Mouse (Mus musculus) stomach, embryonic 15.5 days (tissue): ENCODE data around the gene Skap2. TPM values are rescaled to one million over a fixed set of nuclear protein-coding genes. Genes with fewer than 3 reads are reported as not detected.

Experiments used
- ATAC-seq: fragments of 200-750 bp; cut with Nextera tagmentation; 2 replicates; pipeline ENCODE4 v1.8.0; 2017; ENCODE audit warnings: low read depth, moderate number of reproducible peaks, moderate TSS enrichment; ENCODE audit not compliant: insufficient read depth, low FRiP score
- H3K27ac ChIP-seq: fragments of 300-500 bp; sonication (generic); 2 replicates; pipeline ENCODE4 v1.5.1; 2015; ENCODE audit warnings: mild to moderate bottlenecking, inconsistent platforms
- H3K27me3 ChIP-seq: fragments of 300-500 bp; sonication (generic); replicated peaks from 2 replicates; pipeline ENCODE4 v1.6.1; 2015; ENCODE audit warnings: inconsistent platforms
- H3K36me3 ChIP-seq: fragments of 300-500 bp; sonication (generic); 2 replicates; pipeline ENCODE4 v1.6.1; 2015; ENCODE audit warnings: inconsistent platforms
- H3K4me1 ChIP-seq: fragments of 300-500 bp; sonication (generic); 2 replicates; pipeline ENCODE4 v1.6.1; 2015; ENCODE audit warnings: inconsistent platforms
- H3K4me2 ChIP-seq: fragments of 300-500 bp; sonication (generic); 2 replicates; pipeline ENCODE4 v1.6.1; 2015; ENCODE audit warnings: mild to moderate bottlenecking, inconsistent platforms
- H3K4me3 ChIP-seq: fragments of 300-500 bp; sonication (generic); replicated peaks from 2 replicates; pipeline ENCODE4 v1.5.1; 2015; ENCODE audit warnings: inconsistent platforms
- H3K9ac ChIP-seq: fragments of 300-500 bp; sonication (generic); 2 replicates; pipeline ENCODE4 v1.6.1; 2015; ENCODE audit warnings: inconsistent platforms
- H3K9me3 ChIP-seq: fragments of 300-500 bp; sonication (generic); 2 replicates; pipeline ENCODE4 v1.6.1; 2016; ENCODE audit warnings: inconsistent platforms
- WGBS: fragments of 180-500 bp; shearing (Covaris S2); methylation state at CpG from one replicate; pipeline ENCODE4 v1.1.7; 2015; 5-methylcytosine and 5-hydroxymethylcytosine counted together
- polyA plus RNA-seq: library from polyadenylated mRNA; unstranded; fragments of >200 nt; fragmentation: Nextera tagmentation; extraction: Ambion mirVana; gene quantifications from 2 replicates; pipeline ENCODE4 v1.2.1, GENCODE M21; 2015

The Skap2 gene
- polyA plus RNA-seq, 1 experiment from 2014 or later: 42.1 TPM

- Histone ChIP-seq H3K36me3 (no peaks in the 10 kb centered on the region), H3K9me3 (no peaks in the 10 kb centered on the region), H3K27ac (no peak overlapping the region), H3K4me1 (no peaks in the 10 kb centered on the region), H3K4me3 (no peak overlapping the region), H3K4me2 (no peak overlapping the region), H3K9ac (no peak overlapping the region), H3K27me3 (no peaks in the 10 kb centered on the region)
- no peak for ATAC-seq
- 53% methylated on average over 4 of the region's 4 CpGs for WGBS
These were observed 190.3 kb downstream of the Skap2 start for GRCm38 (mm10) chr6:51822049-51822448.

GRCm38 (mm10) chr6:51820853-51821252 lies 191.5 kb downstream of the Skap2 start:
- no peak overlapping the region for H3K4me2 ChIP-seq
- H3K27ac ChIP-seq: no peak overlapping the region
- no peaks in the 10 kb centered on the region for H3K4me1 ChIP-seq
- H3K9ac ChIP-seq: no peak overlapping the region
- H3K36me3 ChIP-seq: no peaks in the 10 kb centered on the region
- no peaks in the 10 kb centered on the region for H3K27me3 ChIP-seq
- 68% methylated on average over 5 of the region's 5 CpGs for WGBS
- H3K4me3 ChIP-seq: no peak overlapping the region
- ATAC-seq: no peak
- H3K9me3 ChIP-seq: no peaks in the 10 kb centered on the region

GRCm38 (mm10) chr6:51816892-51817621 lies 195.3 kb downstream of the Skap2 start:
- no peaks in the 10 kb centered on the region for H3K36me3 ChIP-seq
- no peaks in the 10 kb centered on the region for H3K27me3 ChIP-seq
- WGBS: 75% methylated on average over 6 of the region's 6 CpGs
- no peaks in the 10 kb centered on the region for H3K4me1 ChIP-seq
- H3K4me3 ChIP-seq: no peak overlapping the region
- no peak overlapping the region for H3K27ac ChIP-seq
- no peak overlapping the region for H3K9ac ChIP-seq
- no peak overlapping the region for H3K4me2 ChIP-seq
- ATAC-seq: no peak
- no peaks in the 10 kb centered on the region for H3K9me3 ChIP-seq

GRCm38 (mm10) chr6:51810906-51811305 lies 201.4 kb downstream of the Skap2 start:
- Histone ChIP-seq H3K9ac (no peak overlapping the region), H3K27ac (no peak overlapping the region), H3K4me2 (no peak overlapping the region), H3K36me3 (no peaks in the 10 kb centered on the region), H3K9me3 (no peaks in the 10 kb centered on the region), H3K4me3 (no peak overlapping the region), H3K27me3 (no peaks in the 10 kb centered on the region), H3K4me1 (no peaks in the 10 kb centered on the region)
- 85% methylated on average over 4 of the region's 4 CpGs for WGBS
- ATAC-seq: no peak

- H3K4me1 ChIP-seq: no peaks in the 10 kb centered on the region
- no peak for ATAC-seq
These were observed 203.1 kb downstream of the Skap2 start for GRCm38 (mm10) chr6:51809164-51809824.

GRCm38 (mm10) chr6:51808011-51808410 lies 204.3 kb downstream of the Skap2 start:
- Histone ChIP-seq H3K4me2 (no peak overlapping the region), H3K27ac (no peak overlapping the region), H3K4me1 (no peaks in the 10 kb centered on the region), H3K9ac (no peak overlapping the region), H3K4me3 (no peak overlapping the region), H3K9me3 (no peaks in the 10 kb centered on the region), H3K36me3 (no peaks in the 10 kb centered on the region), H3K27me3 (no peaks in the 10 kb centered on the region)
- ATAC-seq: no peak
- WGBS: 76% methylated on average over 6 of the region's 6 CpGs

More at GRCm38 (mm10) chr6:51809164-51809824, 203.1 kb downstream of the Skap2 start:
- Histone ChIP-seq H3K4me3 (no peak overlapping the region), H3K9me3 (no peaks in the 10 kb centered on the region), H3K9ac (no peak overlapping the region), H3K36me3 (no peaks in the 10 kb centered on the region), H3K27ac (no peak overlapping the region), H3K4me2 (no peak overlapping the region), H3K27me3 (no peaks in the 10 kb centered on the region)
- 74% methylated on average over 12 of the region's 12 CpGs for WGBS

Other genes starting within 250 kb of the Skap2 start
- gene Hoxa1, start 145.8 kb upstream of the Skap2 start, polyA plus RNA-seq: 1.3 and 2.2 TPM in 2 replicates
- gene Hoxa2, start 152.3 kb upstream of the Skap2 start, polyA plus RNA-seq: 8.8 and 12.2 TPM in 2 replicates
- gene 5730596B20Rik, start 164.9 kb upstream of the Skap2 start, polyA plus RNA-seq: 2.6 and 3.1 TPM in 2 replicates
- gene Hoxa4, start 179.2 kb upstream of the Skap2 start, polyA plus RNA-seq: 4.4 and 5.3 TPM in 2 replicates
- gene Hoxa5, start 192.0 kb upstream of the Skap2 start, polyA plus RNA-seq: 19.8 and 20.2 TPM in 2 replicates
- 1.7 and 1.9 TPM in 2 replicates for gene Hoxa6, start 196.2 kb upstream of the Skap2 start, polyA plus RNA-seq
- 8.0 and 9.6 TPM in 2 replicates for gene Hoxa3, start 200.8 kb upstream of the Skap2 start, polyA plus RNA-seq
- not detected in 2 replicates for gene Gm28308, start 200.8 kb upstream of the Skap2 start, polyA plus RNA-seq
- 7.6 and 12.1 TPM in 2 replicates for gene Hoxa7, start 209.3 kb upstream of the Skap2 start, polyA plus RNA-seq
- 0.49 and 1.9 TPM in 2 replicates for gene Hoxa9, start 218.5 kb upstream of the Skap2 start, polyA plus RNA-seq
- 1.3 and 2.7 TPM in 2 replicates for gene Hoxa10, start 228.3 kb upstream of the Skap2 start, polyA plus RNA-seq
- gene Hoxa11, start 233.3 kb upstream of the Skap2 start, polyA plus RNA-seq: 0.18 and 0.59 TPM in 2 replicates
- 0.15 TPM in 1 of 2 replicates, not detected in the other for gene Hoxa13, start 248.3 kb upstream of the Skap2 start, polyA plus RNA-seq